Mouse (Mus musculus): Measurements from ENCODE around the gene Epha3. TPM values are rescaled to one million over a fixed set of nuclear protein-coding genes. Genes with fewer than 3 reads are reported as not detected.

The Epha3 gene
- polyA plus RNA-seq, 1 experiment from 2014 or later, result 51.8 TPM

GRCm38 (mm10) chr16:63816672-63817071 lies 47.3 kb downstream of the Epha3 start:
- Histone ChIP-seq H3K4me1 (peaks cover 19% of the 10 kb centered on the region), H3K27me3 (ENCODE audit: poor library complexity, severe bottlenecking) (no peaks in the 10 kb centered on the region), H3K9me3 (no peaks in the 10 kb centered on the region), H3K4me3 (no peak overlapping the region), H3K27ac (peak overlapping the region; percentile 26; the same call in 1 of the 2 replicates), H3K36me3 (replicated peaks) (no peaks in the 10 kb centered on the region)
- 76% methylated on average over 1 of the region's 1 CpGs for WGBS
- DNase-seq (ENCODE audit: extremely low spot score, low spot score), result no peak

DNA sequence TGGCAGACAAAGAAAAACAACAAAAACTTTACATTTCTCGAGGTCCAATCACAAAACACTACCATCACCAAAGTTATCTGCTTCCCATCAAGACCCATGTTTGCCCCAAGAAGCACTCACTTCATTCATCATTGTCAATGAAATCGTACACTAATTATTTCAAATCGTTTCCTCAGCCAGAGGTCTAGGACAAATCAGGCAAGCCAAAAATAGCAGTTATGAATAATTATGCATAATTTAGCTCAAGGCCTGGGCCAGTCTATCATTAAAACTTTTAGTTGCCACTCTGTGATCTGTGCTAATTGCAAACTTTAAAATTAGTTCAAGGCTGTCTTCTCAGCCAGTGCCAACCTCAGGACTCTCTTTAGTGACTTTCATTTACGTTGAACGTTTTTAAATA lies 54.1 kb downstream of the Epha3 start:
- Histone ChIP-seq H3K36me3 (replicated peaks) (no peaks in the 10 kb centered on the region), H3K9me3 (no peaks in the 10 kb centered on the region), H3K27me3 (ENCODE audit: poor library complexity, severe bottlenecking) (no peaks in the 10 kb centered on the region), H3K4me3 (no peak overlapping the region), H3K4me1 (peaks cover 38% of the 10 kb centered on the region), H3K27ac (no peak overlapping the region)
- DNase-seq (ENCODE audit: extremely low spot score, low spot score), result no peak
- WGBS, result 75% methylated on average over 5 of the region's 5 CpGs

- Histone ChIP-seq H3K27ac (no peak overlapping the region), H3K4me3 (no peak overlapping the region), H3K9me3 (no peaks in the 10 kb centered on the region), H3K27me3 (ENCODE audit: poor library complexity, severe bottlenecking) (no peaks in the 10 kb centered on the region), H3K4me1 (peaks cover 38% of the 10 kb centered on the region), H3K36me3 (replicated peaks) (no peaks in the 10 kb centered on the region)
- no peak for DNase-seq (ENCODE audit: extremely low spot score, low spot score)
Observed at GRCm38 (mm10) chr16:63808991-63809390, 55.0 kb downstream of the Epha3 start.

- H3K27ac ChIP-seq, result peak overlapping the region; percentile 63
- peaks cover 38% of the 10 kb centered on the region for H3K4me1 ChIP-seq
- H3K27me3 ChIP-seq (ENCODE audit: poor library complexity, severe bottlenecking), result no peaks in the 10 kb centered on the region
- H3K9me3 ChIP-seq, result no peaks in the 10 kb centered on the region
- H3K36me3 ChIP-seq (replicated peaks), result no peaks in the 10 kb centered on the region
- no peak overlapping the region for H3K4me3 ChIP-seq
- WGBS, result 22% methylated on average over 5 of the region's 5 CpGs
- DNase-seq (ENCODE audit: extremely low spot score, low spot score), result peak; percentile 70
Observed at GRCm38 (mm10) chr16:63806437-63807129, 57.4 kb downstream of the Epha3 start.

DNA sequence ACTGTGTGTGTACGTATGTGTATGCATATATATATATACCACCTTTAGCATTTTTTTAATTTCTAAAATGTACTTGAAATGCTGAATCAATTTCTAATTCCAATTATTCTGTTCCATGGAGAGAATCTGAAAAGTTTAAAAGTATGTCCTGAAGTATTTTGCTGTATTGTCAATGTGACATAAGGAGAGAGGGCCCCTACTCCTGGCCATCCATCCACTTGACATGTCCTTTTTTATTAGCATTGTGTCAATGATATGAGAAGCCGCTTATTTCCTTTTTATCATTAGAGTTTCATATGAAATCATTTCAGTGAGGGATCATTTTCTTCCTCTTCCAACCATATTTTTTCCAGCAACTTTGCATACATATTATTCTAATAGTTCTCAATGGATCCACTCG lies 58.0 kb downstream of the Epha3 start:
- WGBS, result 73% methylated on average over 3 of the region's 3 CpGs
- Histone ChIP-seq H3K4me1 (peaks cover 38% of the 10 kb centered on the region), H3K36me3 (replicated peaks) (no peaks in the 10 kb centered on the region), H3K4me3 (no peak overlapping the region), H3K9me3 (no peaks in the 10 kb centered on the region), H3K27ac (peak overlapping the region; percentile 63; the same call in 1 of the 2 replicates), H3K27me3 (ENCODE audit: poor library complexity, severe bottlenecking) (no peaks in the 10 kb centered on the region)
- no peak for DNase-seq (ENCODE audit: extremely low spot score, low spot score)

- 90% methylated on average over 3 of the region's 3 CpGs for WGBS
- H3K4me1 ChIP-seq, result peaks cover 12% of the 10 kb centered on the region
- DNase-seq (ENCODE audit: extremely low spot score, low spot score), result no peak
Observed at GRCm38 (mm10) chr16:63801436-63801835, 62.5 kb downstream of the Epha3 start.

GRCm38 (mm10) chr16:63798341-63798740 lies 65.6 kb downstream of the Epha3 start:
- Histone ChIP-seq H3K4me3 (no peak overlapping the region), H3K27me3 (ENCODE audit: poor library complexity, severe bottlenecking) (no peaks in the 10 kb centered on the region), H3K4me1 (no peaks in the 10 kb centered on the region), H3K9me3 (no peaks in the 10 kb centered on the region), H3K36me3 (replicated peaks) (no peaks in the 10 kb centered on the region), H3K27ac (no peak overlapping the region)
- no peak for DNase-seq (ENCODE audit: extremely low spot score, low spot score)
- 89% methylated on average over 2 of the region's 2 CpGs for WGBS

More at GRCm38 (mm10) chr16:63801436-63801835, 62.5 kb downstream of the Epha3 start:
- H3K36me3 ChIP-seq (replicated peaks), result no peaks in the 10 kb centered on the region
- no peaks in the 10 kb centered on the region for H3K27me3 ChIP-seq (ENCODE audit: poor library complexity, severe bottlenecking)
- no peaks in the 10 kb centered on the region for H3K9me3 ChIP-seq
- no peak overlapping the region for H3K4me3 ChIP-seq
- H3K27ac ChIP-seq, result no peak overlapping the region

DNA sequence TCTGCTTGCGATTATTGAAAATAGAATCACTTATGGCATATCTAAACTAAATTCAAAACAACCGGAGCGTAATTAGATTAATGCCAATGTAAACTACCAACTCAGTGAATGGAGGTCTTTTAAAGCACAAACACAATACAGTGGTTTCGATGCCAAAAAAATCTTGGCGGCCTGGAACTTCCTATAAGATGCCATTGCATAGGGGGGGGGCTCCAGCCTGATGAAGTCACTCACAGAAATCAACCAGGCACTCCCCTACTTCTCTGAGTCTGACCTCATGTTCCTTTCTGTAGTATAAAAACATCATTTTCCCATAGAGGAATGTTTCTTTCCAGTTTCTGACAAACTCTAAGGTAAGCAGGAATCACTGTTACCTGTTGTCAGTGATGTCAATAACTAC lies 69.7 kb downstream of the Epha3 start:
- Histone ChIP-seq H3K36me3 (replicated peaks) (no peaks in the 10 kb centered on the region), H3K4me1 (no peaks in the 10 kb centered on the region), H3K27me3 (ENCODE audit: poor library complexity, severe bottlenecking) (no peaks in the 10 kb centered on the region), H3K27ac (no peak overlapping the region), H3K9me3 (no peaks in the 10 kb centered on the region), H3K4me3 (no peak overlapping the region)
- no peak for DNase-seq (ENCODE audit: extremely low spot score, low spot score)
- 91% methylated on average over 5 of the region's 5 CpGs for WGBS

DNA sequence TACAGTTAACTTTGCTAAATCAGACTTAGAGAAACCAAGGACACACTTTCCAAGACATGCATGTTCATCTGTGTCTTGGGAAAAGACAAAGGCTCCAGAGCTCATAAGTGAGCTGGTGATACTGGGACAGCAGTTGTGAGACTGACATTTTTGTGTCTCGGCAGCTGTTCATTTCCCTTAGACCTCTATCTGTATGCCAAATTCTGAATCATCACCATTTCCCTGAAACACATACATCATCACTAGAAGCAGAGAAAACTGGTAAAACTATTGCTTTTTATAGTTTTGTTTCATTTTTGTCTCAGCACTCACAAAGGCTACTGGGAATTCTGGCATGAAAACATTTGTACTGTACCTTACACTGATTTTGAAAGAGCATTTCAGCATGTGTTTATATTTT lies 70.2 kb downstream of the Epha3 start:
- 91% methylated on average over 1 of the region's 1 CpGs for WGBS
- no peak for DNase-seq (ENCODE audit: extremely low spot score, low spot score)

DNA sequence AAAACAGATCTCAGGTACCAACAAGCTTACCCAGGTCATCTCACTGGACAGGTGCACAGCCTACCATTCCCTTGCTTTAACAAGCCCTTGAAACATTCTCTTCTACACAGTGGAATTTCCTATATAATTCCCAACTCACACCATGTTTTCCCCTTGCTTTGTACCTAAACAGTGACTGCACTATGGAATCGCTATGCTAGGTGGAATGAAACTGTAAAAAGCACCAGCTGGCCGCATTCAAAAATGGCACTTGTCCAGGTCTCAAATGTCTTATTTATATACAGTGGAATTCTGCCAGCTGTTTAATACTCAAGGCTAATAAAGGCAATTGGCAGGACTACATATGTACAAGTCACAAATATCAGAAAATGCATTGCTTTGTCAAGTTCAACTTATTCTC lies 71.9 kb downstream of the Epha3 start:
- H3K36me3 ChIP-seq (replicated peaks), result no peaks in the 10 kb centered on the region
- no peaks in the 10 kb centered on the region for H3K4me1 ChIP-seq
- H3K9me3 ChIP-seq, result no peaks in the 10 kb centered on the region
- 93% methylated on average over 2 of the region's 2 CpGs for WGBS
- H3K27ac ChIP-seq, result no peak overlapping the region
- no peak for DNase-seq (ENCODE audit: extremely low spot score, low spot score)
- no peak overlapping the region for H3K4me3 ChIP-seq
- no peaks in the 10 kb centered on the region for H3K27me3 ChIP-seq (ENCODE audit: poor library complexity, severe bottlenecking)

More for the DNA sequence above, 70.2 kb downstream of the Epha3 start:
- Histone ChIP-seq H3K4me3 (no peak overlapping the region), H3K27me3 (ENCODE audit: poor library complexity, severe bottlenecking) (no peaks in the 10 kb centered on the region), H3K36me3 (replicated peaks) (no peaks in the 10 kb centered on the region), H3K4me1 (no peaks in the 10 kb centered on the region), H3K9me3 (no peaks in the 10 kb centered on the region), H3K27ac (no peak overlapping the region)

- 91% methylated on average over 7 of the region's 7 CpGs for WGBS
- Histone ChIP-seq H3K27ac (no peak overlapping the region), H3K36me3 (replicated peaks) (no peaks in the 10 kb centered on the region), H3K27me3 (ENCODE audit: poor library complexity, severe bottlenecking) (no peaks in the 10 kb centered on the region), H3K4me3 (no peak overlapping the region), H3K9me3 (no peaks in the 10 kb centered on the region), H3K4me1 (no peaks in the 10 kb centered on the region)
- no peak for DNase-seq (ENCODE audit: extremely low spot score, low spot score)
Observed at GRCm38 (mm10) chr16:63783544-63783943, 80.4 kb downstream of the Epha3 start.

- Histone ChIP-seq H3K4me3 (no peak overlapping the region), H3K36me3 (replicated peaks) (no peaks in the 10 kb centered on the region), H3K9me3 (no peaks in the 10 kb centered on the region), H3K27me3 (ENCODE audit: poor library complexity, severe bottlenecking) (no peaks in the 10 kb centered on the region), H3K4me1 (no peaks in the 10 kb centered on the region), H3K27ac (no peak overlapping the region)
- no peak for DNase-seq (ENCODE audit: extremely low spot score, low spot score)
- WGBS, result 85% methylated on average over 1 of the region's 1 CpGs
Observed at GRCm38 (mm10) chr16:63782101-63782500, 81.9 kb downstream of the Epha3 start.

DNA sequence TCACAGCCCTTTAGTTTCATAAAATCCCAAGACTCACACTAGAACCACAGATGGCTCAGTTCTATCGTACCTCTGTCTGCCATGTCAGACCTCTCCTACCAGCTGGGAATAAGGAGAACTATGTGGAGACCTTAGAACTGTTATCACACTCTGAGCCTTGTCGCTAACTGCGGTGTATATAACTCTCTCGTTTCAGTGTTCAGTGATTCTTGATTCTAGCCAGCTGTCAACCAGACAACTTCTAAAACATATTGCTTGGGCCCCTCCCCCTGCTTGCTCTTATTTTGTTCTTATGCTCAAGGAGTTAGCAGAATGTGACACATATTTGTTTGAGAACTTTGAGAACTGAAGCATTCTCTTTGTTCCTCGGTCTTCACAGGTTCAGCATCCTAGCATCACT lies 83.8 kb downstream of the Epha3 start:
- Histone ChIP-seq H3K27me3 (ENCODE audit: poor library complexity, severe bottlenecking) (no peaks in the 10 kb centered on the region), H3K4me3 (no peak overlapping the region), H3K27ac (no peak overlapping the region), H3K9me3 (no peaks in the 10 kb centered on the region), H3K36me3 (replicated peaks) (no peaks in the 10 kb centered on the region), H3K4me1 (no peaks in the 10 kb centered on the region)
- 94% methylated on average over 5 of the region's 5 CpGs for whole genome bisulfite sequencing
- DNase-seq (ENCODE audit: extremely low spot score, low spot score), result no peak

GRCm38 (mm10) chr16:63777811-63778210 lies 86.2 kb downstream of the Epha3 start:
- Histone ChIP-seq H3K4me3 (no peak overlapping the region), H3K36me3 (replicated peaks) (peaks cover 5% of the 10 kb centered on the region), H3K9me3 (no peaks in the 10 kb centered on the region), H3K27ac (no peak overlapping the region), H3K27me3 (ENCODE audit: poor library complexity, severe bottlenecking) (no peaks in the 10 kb centered on the region), H3K4me1 (no peaks in the 10 kb centered on the region)
- no peak for DNase-seq (ENCODE audit: extremely low spot score, low spot score)
- 67% methylated on average over 1 of the region's 1 CpGs for WGBS

All from forebrain, embryonic 10.5 days (tissue).